Mouse (Mus musculus) megakaryocyte progenitor cell, adult 5-6 weeks (primary cell): Measurements from ENCODE around the gene Fam167b. TPM values are rescaled to one million over a fixed set of nuclear protein-coding genes. Genes with fewer than 3 reads are reported as not detected.

Source experiments
- total RNA-seq, 2 experiments: library from RNA; stranded (forward) in 1 of 2; stranded (reverse) in 1 of 2; fragments of 157-497, 149-512 nt in 1 of 2; fragments of 200-1000 nt in 1 of 2; gene quantifications; 2 replicates each; pipeline versions ENCODE4 v1.2.3 to v1.2.4; 2015 to 2017

Fam167b gene
- total RNA-seq, 2 experiments from 2014 or later, result not detected

Other genes starting within 250 kb of the Fam167b start
- gene Rbbp4, start 243.2 kb downstream of the Fam167b start, total RNA-seq (2015), result 233 and 259 TPM in 2 replicates
- gene Rbbp4, start 243.2 kb downstream of the Fam167b start, total RNA-seq (2017), result 122 and 137 TPM in 2 replicates
- 81.4 and 89.6 TPM in 2 replicates for gene Zbtb8os, start 242.9 kb downstream of the Fam167b start, total RNA-seq (2015)
- gene Zbtb8os, start 242.9 kb downstream of the Fam167b start, total RNA-seq (2017), result 94.6 and 102 TPM in 2 replicates
- gene Zbtb8a, start 200.4 kb downstream of the Fam167b start, total RNA-seq (2015), result 2.1 and 2.6 TPM in 2 replicates
- gene Zbtb8a, start 200.4 kb downstream of the Fam167b start, total RNA-seq (2017), result 5.4 and 7.3 TPM in 2 replicates
- gene Zbtb8b, start 137.7 kb downstream of the Fam167b start, total RNA-seq (2015), result not detected in 2 replicates
- not detected in 2 replicates for gene Zbtb8b, start 137.7 kb downstream of the Fam167b start, total RNA-seq (2017)
- gene Bsdc1, start 117.0 kb downstream of the Fam167b start, total RNA-seq (2015), result 14.4 and 14.6 TPM in 2 replicates
- 23.1 and 24.8 TPM in 2 replicates for gene Bsdc1, start 117.0 kb downstream of the Fam167b start, total RNA-seq (2017)
- gene Tssk3, start 87.5 kb downstream of the Fam167b start, total RNA-seq (2015), result not detected in 2 replicates
- not detected in 2 replicates for gene Tssk3, start 87.5 kb downstream of the Fam167b start, total RNA-seq (2017)
- not detected in 2 replicates for gene Fam229a, start 87.4 kb downstream of the Fam167b start, total RNA-seq (2015)
- gene Fam229a, start 87.4 kb downstream of the Fam167b start, total RNA-seq (2017), result not detected in 2 replicates
- 56.8 and 62.3 TPM in 2 replicates for gene Marcksl1, start 65.0 kb downstream of the Fam167b start, total RNA-seq (2015)
- 37.5 and 43.9 TPM in 2 replicates for gene Marcksl1, start 65.0 kb downstream of the Fam167b start, total RNA-seq (2017)
- gene Hdac1, start 35.8 kb downstream of the Fam167b start, total RNA-seq (2015), result 114 and 119 TPM in 2 replicates
- gene Hdac1, start 35.8 kb downstream of the Fam167b start, total RNA-seq (2017), result 58.5 and 79.7 TPM in 2 replicates
- 1.2 and 2.7 TPM in 2 replicates for gene Lck, start 4.9 kb downstream of the Fam167b start, total RNA-seq (2015)
- gene Lck, start 4.9 kb downstream of the Fam167b start, total RNA-seq (2017), result 3.5 and 4.4 TPM in 2 replicates
- gene Eif3i, start 22.1 kb upstream of the Fam167b start, total RNA-seq (2015), result 405 and 434 TPM in 2 replicates
- gene Eif3i, start 22.1 kb upstream of the Fam167b start, total RNA-seq (2017), result 298 and 336 TPM in 2 replicates
- 97.2 and 104 TPM in 2 replicates for gene Tmem234, start 22.1 kb upstream of the Fam167b start, total RNA-seq (2015)
- gene Tmem234, start 22.1 kb upstream of the Fam167b start, total RNA-seq (2017), result 100 and 123 TPM in 2 replicates
- gene Dcdc2b, start 35.7 kb upstream of the Fam167b start, total RNA-seq (2015), result 1.3 TPM in 1 of 2 replicates, not detected in the other
- gene Dcdc2b, start 35.7 kb upstream of the Fam167b start, total RNA-seq (2017), result 0.81 TPM in 1 of 2 replicates, not detected in the other
- gene Iqcc, start 40.5 kb upstream of the Fam167b start, total RNA-seq (2015), result 11.3 and 17.5 TPM in 2 replicates
- 16.8 and 17.9 TPM in 2 replicates for gene Iqcc, start 40.5 kb upstream of the Fam167b start, total RNA-seq (2017)
- 43.6 and 55.5 TPM in 2 replicates for gene Ccdc28b, start 45.4 kb upstream of the Fam167b start, total RNA-seq (2015)
- 53.6 and 57.7 TPM in 2 replicates for gene Ccdc28b, start 45.4 kb upstream of the Fam167b start, total RNA-seq (2017)
- gene Txlna, start 62.5 kb upstream of the Fam167b start, total RNA-seq (2015), result 29.9 and 34.6 TPM in 2 replicates
- gene Txlna, start 62.5 kb upstream of the Fam167b start, total RNA-seq (2017), result 115 and 143 TPM in 2 replicates
- gene Kpna6, start 94.2 kb upstream of the Fam167b start, total RNA-seq (2015), result 23.4 and 30.0 TPM in 2 replicates
- gene Kpna6, start 94.2 kb upstream of the Fam167b start, total RNA-seq (2017), result 20.4 and 20.9 TPM in 2 replicates
- 23.5 and 26.4 TPM in 2 replicates for gene Tmem39b, start 118.3 kb upstream of the Fam167b start, total RNA-seq (2015)
- gene Tmem39b, start 118.3 kb upstream of the Fam167b start, total RNA-seq (2017), result 3.0 and 7.3 TPM in 2 replicates
- 104 and 118 TPM in 2 replicates for gene Khdrbs1, start 163.8 kb upstream of the Fam167b start, total RNA-seq (2015)
- gene Khdrbs1, start 163.8 kb upstream of the Fam167b start, total RNA-seq (2017), result 87.7 and 97.3 TPM in 2 replicates
- gene Ptp4a2, start 232.7 kb upstream of the Fam167b start, total RNA-seq (2015), result 310 and 335 TPM in 2 replicates
- 303 and 393 TPM in 2 replicates for gene Ptp4a2, start 232.7 kb upstream of the Fam167b start, total RNA-seq (2017)